Mouse (Mus musculus): ENCODE measurements around the gene Gm8947. TPM values are rescaled to one million over a fixed set of nuclear protein-coding genes. Genes with fewer than 3 reads are reported as not detected.
A peak's percentile ranks its signal among the peaks of the same experiment; 100 is the strongest.

Gm8947 gene
- total RNA-seq, 2 experiments from 2014 or later = 0.30 TPM; not detected in 1

DNA sequence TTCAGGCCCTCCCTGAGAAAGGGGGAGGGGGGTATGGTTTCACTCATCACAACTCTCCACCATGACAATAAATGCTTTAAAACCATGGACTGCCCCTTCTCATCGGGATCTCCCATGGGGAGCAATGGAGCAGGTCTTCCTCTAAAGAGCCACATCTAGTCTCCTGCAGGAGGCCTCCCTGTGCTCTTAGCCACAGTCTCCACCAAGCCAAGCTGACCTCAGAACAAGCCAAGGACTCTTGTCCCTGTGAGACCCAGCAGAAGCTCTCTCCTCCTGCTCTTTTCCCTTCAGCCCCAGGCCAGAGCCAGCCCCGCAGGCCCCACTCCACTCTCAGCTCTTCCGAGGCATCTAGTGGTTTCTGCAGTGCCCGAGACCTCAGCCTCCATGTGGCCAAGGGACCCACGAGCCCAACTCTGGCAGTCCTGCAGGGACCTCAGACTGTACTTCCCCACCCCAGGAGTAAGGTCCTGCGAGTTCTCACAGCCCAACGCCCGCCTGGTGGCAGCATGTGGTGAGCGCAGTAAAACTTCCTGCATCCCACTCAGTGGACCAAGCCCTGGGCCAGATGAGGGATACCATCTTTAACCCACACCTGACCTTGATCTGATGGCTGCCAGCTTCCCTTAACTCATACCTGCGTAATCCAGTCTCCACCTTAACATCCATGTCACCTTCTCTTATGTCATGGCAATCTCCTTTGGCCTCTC lies 30.5 kb downstream of the Gm8947 start:
- ATAC-seq (replicated peaks; ENCODE audit: poor library complexity) = peak; percentile 39; the same call in 1 of the 2 replicates

DNA sequence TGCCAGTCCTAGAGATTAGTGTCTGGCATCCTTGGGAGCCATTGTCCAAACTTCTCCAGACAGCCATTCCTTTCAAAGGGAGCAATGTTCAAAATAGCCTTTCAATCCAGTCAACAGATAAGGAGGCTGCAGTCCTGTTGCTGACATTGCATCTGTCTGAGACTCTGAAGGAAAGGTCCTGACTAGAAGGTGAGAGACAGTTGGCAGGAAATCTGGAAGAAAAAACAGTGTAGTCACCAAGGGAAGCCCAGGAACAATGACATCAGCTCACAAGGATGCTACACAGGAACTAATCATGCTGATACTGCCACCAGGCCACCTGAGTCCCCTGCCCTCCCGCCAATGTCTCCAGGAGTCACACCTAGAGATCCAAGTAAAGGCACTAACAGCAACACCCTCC lies 31.2 kb downstream of the Gm8947 start:
- ATAC-seq (replicated peaks; ENCODE audit: poor library complexity) = no peak

DNA sequence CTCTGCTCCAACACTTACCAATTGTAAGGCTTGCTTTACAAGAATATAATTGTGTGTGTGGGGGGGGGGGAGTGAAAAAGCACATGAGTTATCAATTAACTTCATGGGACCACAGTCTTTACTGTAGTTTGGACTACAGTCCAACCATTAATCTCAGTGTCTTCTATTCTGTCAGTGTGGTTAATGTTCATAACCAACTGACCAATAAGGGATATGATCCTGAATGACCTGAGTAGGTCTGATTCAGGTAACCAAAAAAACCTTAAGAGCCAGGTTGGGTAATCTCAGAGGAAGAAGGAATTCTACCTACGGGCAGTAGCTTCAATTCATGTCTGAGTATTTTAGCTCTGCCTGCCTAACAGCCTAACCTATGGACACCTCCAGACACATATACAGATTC lies 32.4 kb downstream of the Gm8947 start:
- no peak for ATAC-seq (replicated peaks; ENCODE audit: poor library complexity)

DNA sequence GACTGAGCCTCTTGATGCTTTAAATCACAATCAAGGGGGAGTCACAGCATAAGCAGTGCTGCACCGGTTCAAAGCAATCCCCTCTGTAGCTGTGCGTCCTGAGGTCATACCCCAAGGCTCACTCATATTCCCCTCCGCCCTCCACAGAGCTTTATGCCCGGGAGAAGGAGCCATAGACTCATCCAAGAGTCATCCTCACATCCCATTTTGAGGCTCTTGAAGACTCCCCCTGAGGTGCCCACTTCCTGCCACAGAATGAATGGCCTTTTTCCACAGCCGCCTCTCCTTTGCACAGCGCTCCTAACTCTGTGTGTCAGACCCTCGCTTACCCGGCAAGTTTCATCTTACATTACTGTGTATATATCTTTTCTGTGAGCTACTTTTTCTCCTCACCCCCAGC lies 35.3 kb downstream of the Gm8947 start:
- ATAC-seq (replicated peaks; ENCODE audit: poor library complexity) = no peak

DNA sequence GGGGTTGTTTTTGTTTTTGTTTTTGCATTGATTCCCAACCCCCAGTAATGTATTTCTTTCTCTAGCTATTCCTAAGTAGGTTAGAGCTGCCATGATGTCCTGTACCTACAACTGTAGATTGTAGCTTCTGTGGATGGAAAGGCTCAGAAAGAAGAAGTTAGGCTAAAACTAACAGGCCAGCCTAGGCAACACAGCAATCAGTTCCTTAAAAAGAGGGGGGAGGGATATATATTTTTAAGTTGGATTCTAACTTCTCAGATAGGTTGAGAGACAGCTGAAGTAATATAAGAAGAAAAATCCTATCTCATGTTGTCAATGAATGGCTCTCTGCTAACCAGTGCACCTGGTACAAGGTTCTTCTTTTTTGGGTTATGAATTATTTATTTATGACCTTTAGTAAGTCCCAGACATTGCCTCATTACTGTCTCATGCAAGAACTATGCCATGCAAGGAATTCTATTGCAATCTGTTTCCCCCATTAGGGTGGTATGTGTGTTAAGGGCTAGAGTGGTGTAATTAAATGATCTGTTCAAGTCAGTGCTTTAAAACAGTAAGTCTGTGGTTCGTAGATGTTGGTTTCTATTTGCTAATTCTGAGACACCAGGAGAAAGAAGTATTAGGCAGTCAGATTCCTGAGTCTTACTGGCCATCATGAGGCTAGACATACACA lies 36.3 kb downstream of the Gm8947 start:
- ATAC-seq (replicated peaks; ENCODE audit: poor library complexity) = peak; percentile 88

DNA sequence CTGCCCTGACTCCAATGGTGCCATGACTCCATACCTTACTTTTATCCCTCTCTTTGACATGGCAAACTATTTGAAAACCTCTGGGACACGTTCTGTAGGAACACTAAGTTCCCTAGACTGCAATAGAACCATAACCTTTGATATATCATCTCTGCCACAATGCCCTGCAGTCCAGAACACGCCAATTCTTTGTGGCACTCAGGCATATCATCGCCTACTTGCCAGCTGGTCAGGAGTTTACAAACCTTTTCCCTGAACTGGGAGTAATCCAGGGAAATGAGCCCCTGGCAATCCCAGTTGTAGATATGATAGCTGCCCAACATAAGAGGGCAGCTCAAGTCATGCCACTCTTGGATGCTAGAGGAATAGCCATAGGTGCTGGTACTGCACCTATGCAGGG lies 40.2 kb downstream of the Gm8947 start:
- no peak for ATAC-seq (replicated peaks; ENCODE audit: poor library complexity)

DNA sequence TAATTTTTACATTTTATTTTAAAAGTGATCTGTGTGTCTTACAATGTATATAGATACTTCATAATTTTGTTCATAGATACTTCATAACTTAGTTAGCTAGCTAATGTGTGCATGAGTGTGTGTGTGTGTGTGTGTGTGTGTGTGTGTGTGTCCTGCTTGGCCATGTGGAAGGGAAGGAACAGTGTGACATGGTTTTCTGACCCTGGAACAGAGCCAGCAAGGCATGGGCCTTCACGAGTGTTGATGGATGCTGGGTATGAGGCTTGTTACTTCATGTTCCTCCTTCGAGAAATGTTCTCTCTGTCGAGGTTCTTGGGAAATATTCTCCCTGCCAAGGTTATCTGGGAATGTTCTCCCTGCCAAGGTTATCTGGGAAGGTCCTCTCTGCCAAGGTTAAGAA lies 41.6 kb downstream of the Gm8947 start:
- ATAC-seq (replicated peaks; ENCODE audit: poor library complexity) = no peak

DNA sequence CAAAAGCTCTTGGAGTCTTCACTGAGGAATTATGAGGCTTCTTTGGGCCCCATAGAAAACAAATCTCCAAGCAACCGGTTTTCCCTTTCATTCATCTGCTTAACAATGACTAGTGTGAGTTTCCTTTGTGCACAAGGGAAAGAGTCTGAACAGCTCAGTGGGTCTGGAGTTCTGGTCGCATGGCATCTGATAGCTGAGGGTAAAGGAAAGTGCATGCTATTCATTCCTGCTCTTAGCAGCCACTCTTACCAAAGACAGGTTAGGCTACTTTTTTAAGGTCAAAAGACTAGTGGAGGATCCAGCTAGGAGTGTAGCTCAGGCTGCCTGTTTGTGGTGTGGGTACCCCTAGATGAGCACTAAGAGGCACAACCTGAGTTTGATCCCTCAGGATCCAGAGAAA lies 43.4 kb downstream of the Gm8947 start:
- ATAC-seq (replicated peaks; ENCODE audit: poor library complexity) = no peak

DNA sequence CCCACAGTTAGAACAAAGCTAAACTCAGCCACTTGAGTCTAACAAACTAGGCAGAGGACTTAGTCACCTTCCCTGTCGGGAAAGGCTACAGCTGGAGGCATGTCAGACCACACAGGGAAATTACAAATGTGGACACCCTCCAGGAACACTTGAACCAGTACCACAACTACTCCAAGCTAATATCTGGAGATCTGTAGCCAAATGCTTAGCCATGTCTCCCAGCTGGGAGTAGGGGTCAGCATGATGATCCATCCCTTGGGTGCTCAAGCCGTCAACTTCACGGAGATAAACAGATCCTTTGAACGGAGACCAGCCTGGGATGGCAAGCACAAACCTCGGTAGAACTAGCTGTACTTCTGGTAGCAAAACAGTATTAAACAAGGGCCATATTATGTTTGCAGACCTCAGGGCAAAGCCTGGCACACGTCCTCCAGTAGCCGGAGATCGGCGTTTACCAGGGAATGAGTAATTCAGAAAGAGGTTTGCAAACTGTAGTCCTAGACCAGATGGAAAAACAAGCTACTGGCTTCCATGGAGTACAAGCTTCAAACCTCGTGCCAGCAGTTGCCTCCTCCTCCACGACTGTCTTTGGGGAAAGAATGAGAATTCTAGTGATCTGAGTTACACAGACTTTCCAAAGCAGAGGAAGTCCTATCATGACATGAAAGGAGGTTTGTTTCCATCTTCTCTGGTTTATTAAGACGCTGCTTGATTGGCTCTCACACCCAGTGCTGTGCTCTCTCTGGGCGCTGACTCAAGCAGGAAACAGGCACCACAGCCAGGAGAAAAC lies 44.2 kb downstream of the Gm8947 start:
- peak; percentile 52 for ATAC-seq (replicated peaks; ENCODE audit: poor library complexity)

DNA sequence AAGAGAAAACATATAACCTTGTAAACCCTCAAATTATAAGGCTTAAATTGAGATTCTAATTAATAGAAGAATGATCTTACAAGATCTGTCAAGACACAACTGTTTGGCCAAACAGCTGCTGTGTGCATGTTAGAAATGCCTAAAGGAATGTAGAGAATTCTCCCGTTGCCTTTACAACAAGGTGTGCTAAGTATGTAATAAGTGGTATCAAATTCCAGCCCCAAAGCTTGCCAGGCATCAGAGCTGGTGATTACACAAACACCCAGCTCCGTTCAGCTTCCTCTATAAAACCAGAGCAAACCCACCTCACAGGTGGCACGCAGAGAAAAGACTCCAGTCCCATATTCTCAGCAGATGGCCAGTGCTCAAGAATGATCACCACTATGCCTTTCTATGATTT lies 45.6 kb downstream of the Gm8947 start:
- no peak for ATAC-seq (replicated peaks; ENCODE audit: poor library complexity)

DNA sequence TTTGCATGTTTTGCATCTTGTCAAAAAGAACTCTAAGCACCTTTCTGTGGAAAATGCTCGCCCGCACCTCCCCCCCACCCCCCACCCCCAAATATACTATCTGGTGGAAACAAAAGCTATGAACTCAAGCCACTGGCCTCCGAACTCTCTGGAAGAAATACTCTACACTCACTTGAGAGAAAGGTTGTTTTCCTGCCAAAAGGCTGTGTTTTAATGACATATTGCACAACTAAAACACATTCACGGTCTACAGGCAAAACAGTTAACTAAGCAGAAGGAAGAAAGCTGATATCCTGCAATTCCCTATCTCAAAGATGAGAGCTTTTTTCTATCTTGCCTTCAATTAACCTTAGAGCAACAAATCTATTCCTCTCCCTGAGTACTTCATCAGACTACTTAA lies 51.2 kb downstream of the Gm8947 start:
- no peak for ATAC-seq (replicated peaks; ENCODE audit: poor library complexity)

Other genes with a start within 250 kb of the Gm8947 start
- 0.02 TPM in 1 of 2 replicates, not detected in the other for gene Hmcn1, start 198.9 kb upstream of the Gm8947 start, total RNA-seq (2015)
- not detected in 2 replicates for gene Hmcn1, start 198.9 kb upstream of the Gm8947 start, total RNA-seq (2017)
- gene Gm47985, start 9.8 kb upstream of the Gm8947 start, total RNA-seq (2015) = 0.20 TPM in 1 of 2 replicates, not detected in the other
- not detected in 2 replicates for gene Gm47985, start 9.8 kb upstream of the Gm8947 start, total RNA-seq (2017)
- gene Gm47995, start 6.1 kb downstream of the Gm8947 start, total RNA-seq (2015) = not detected in 2 replicates
- not detected in 2 replicates for gene Gm47995, start 6.1 kb downstream of the Gm8947 start, total RNA-seq (2017)
- not detected in 2 replicates for gene 3110040M04Rik, start 11.7 kb downstream of the Gm8947 start, total RNA-seq (2015)
- gene 3110040M04Rik, start 11.7 kb downstream of the Gm8947 start, total RNA-seq (2017) = 1.3 TPM in 1 of 2 replicates, not detected in the other
- not detected in 2 replicates for gene Gm47996, start 17.8 kb downstream of the Gm8947 start, total RNA-seq (2015)
- not detected in 2 replicates for gene Gm47996, start 17.8 kb downstream of the Gm8947 start, total RNA-seq (2017)
- gene Ivns1abp, start 152.1 kb downstream of the Gm8947 start, total RNA-seq (2015) = 277 and 293 TPM in 2 replicates
- 330 and 449 TPM in 2 replicates for gene Ivns1abp, start 152.1 kb downstream of the Gm8947 start, total RNA-seq (2017)
- gene Swt1, start 236.1 kb downstream of the Gm8947 start, total RNA-seq (2015) = 29.1 and 37.6 TPM in 2 replicates
- 20.6 and 24.5 TPM in 2 replicates for gene Swt1, start 236.1 kb downstream of the Gm8947 start, total RNA-seq (2017)
- gene Trmt1l, start 236.2 kb downstream of the Gm8947 start, total RNA-seq (2015) = 38.4 and 51.5 TPM in 2 replicates
- 25.7 and 26.2 TPM in 2 replicates for gene Trmt1l, start 236.2 kb downstream of the Gm8947 start, total RNA-seq (2017)